Mouse (Mus musculus) ES-E14 (cell line): ENCODE measurements around the gene Krt16.

ENCODE experiments used
- CHD2 ChIP-seq: IDR thresholded peaks from 2 replicates; pipeline ENCODE4 v1.6.1; 2014; ENCODE audit warnings: mild to moderate bottlenecking, low read depth, low read length, inconsistent platforms
- MAFK ChIP-seq: IDR thresholded peaks from 2 replicates; pipeline ENCODE4 v1.6.1; 2014; ENCODE audit warnings: mild to moderate bottlenecking, low read depth, low read length, inconsistent platforms; ENCODE audit not compliant: insufficient read depth
- ZC3H11A ChIP-seq: IDR thresholded peaks from 2 replicates; pipeline ENCODE4 v1.6.1; 2012; ENCODE audit warnings: low read depth, mild to moderate bottlenecking, inconsistent platforms, low read length, borderline replicate concordance
- ZNF384 ChIP-seq: IDR thresholded peaks from 2 replicates; pipeline ENCODE4 v1.6.1; 2012; ENCODE audit warnings: low read depth, low read length, inconsistent platforms

DNA sequence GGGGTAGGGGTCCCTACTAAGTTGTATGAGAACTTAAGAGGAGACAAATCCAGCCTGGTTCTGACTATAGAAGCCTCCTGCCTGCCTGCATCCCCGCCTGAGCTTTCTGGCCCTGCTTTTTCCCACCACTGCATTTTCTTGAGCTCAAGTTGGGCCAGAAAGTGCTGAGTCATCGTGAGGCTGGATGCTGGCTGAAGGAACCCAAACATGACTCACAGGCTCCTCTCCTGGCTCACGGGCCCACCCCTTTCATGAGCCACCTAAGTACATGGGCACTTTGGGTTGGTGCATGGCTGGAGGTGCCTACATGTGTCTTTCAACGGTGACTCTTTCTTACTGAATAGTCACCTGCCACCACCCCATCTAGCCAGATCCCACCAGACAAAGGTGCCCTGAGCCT, 50.0 kb downstream of the Krt16 start:
- TF ChIP-seq CHD2 (no peak), ZNF384 (no peak), MAFK (peak; percentile 98), ZC3H11A (no peak)
